Mouse (Mus musculus) liver, embryonic 11.5 days (tissue): ENCODE measurements at regions not wholly inside any gene's neighbourhood (a gene's known extent, or its start where the extent isn't known, plus 50 kb on each side); places are given as distances from the start of the nearest gene placed in this dataset.

Experiments
- ATAC-seq: fragments of 200-750 bp; cut with Nextera tagmentation; replicated peaks from 2 replicates; pipeline ENCODE4 v1.8.0; 2017; ENCODE audit warnings: moderate number of reproducible peaks, mild to moderate bottlenecking, moderate TSS enrichment, moderate library complexity; ENCODE audit not compliant: low FRiP score
- DNase-seq: peaks from one replicate; pipeline ENCODE4 v3.0.0-alpha.2; 2017; ENCODE audit warnings: low spot score
- H3K27ac ChIP-seq: fragments of 300-500 bp; sonication (generic); 2 replicates; pipeline ENCODE4 v1.5.1; 2014; ENCODE audit warnings: mild to moderate bottlenecking, low read depth, low read length, control low read depth
- H3K27me3 ChIP-seq: fragments of 300-500 bp; sonication (generic); replicated peaks from 2 replicates; pipeline ENCODE4 v1.6.1; 2014; ENCODE audit warnings: low read length, mixed read lengths; ENCODE audit not compliant: control insufficient read depth, insufficient read depth
- H3K36me3 ChIP-seq: fragments of 300-500 bp; sonication (generic); 2 replicates; pipeline ENCODE4 v1.6.1; 2014; ENCODE audit warnings: mild to moderate bottlenecking, low read length, moderate library complexity, mixed read lengths; ENCODE audit not compliant: control insufficient read depth, insufficient read depth
- H3K4me1 ChIP-seq: fragments of 300-500 bp; sonication (generic); replicated peaks from 2 replicates; pipeline ENCODE4 v1.6.1; 2014; ENCODE audit warnings: low read length, mixed read lengths; ENCODE audit not compliant: control insufficient read depth, insufficient read depth
- H3K4me2 ChIP-seq: fragments of 300-500 bp; sonication (generic); 2 replicates; pipeline ENCODE4 v1.6.1; 2014; ENCODE audit warnings: mild to moderate bottlenecking, control low read depth, moderate library complexity
- H3K4me3 ChIP-seq: fragments of 300-500 bp; sonication (generic); 2 replicates; pipeline ENCODE4 v1.5.1; 2014; ENCODE audit warnings: low read depth, low read length, control low read depth
- H3K9ac ChIP-seq: fragments of 300-500 bp; sonication (generic); 2 replicates; pipeline ENCODE4 v1.6.1; 2014; ENCODE audit warnings: low read depth, low read length, control low read depth
- H3K9me3 ChIP-seq: fragments of 300-500 bp; sonication (generic); 2 replicates; pipeline ENCODE4 v1.6.1; 2016; ENCODE audit warnings: low read length, inconsistent platforms, mixed read lengths; ENCODE audit not compliant: control insufficient read depth
- WGBS: fragments of 180-500 bp; shearing (Covaris S2); extraction: QIAGEN DNeasy Blood & Tissue Kit; methylation state at CpG from one replicate; pipeline ENCODE4 v1.1.7; 2014; 5-methylcytosine and 5-hydroxymethylcytosine counted together

DNA sequence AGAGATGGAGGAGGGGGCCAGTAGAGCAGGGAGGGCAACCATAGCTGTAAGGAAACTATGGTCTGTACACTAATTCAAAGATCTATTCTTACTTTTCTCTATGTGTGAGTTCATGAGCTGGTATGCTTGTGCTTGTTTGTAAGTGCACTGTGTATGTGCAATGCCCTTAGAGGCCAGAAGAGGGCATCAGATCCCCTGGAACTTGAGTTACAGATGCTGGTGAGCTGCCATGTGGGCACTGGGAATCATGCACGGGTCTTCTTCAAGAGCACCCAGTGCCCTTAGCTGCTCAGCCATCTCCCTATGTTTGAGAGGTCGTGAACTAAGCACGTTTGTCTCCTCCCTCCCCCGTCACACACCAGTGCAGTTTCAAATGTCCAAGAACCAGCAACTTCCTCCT, 68.9 kb downstream of the Tbx3 start:
- Histone ChIP-seq H3K27me3 (0 out of 2 replicates have a peak, but pooled peaks cover 2% of the 10 kb centered on the region), H3K27ac (no peak overlapping the region), H3K4me1 (0 out of 2 replicates have a peak, but pooled peaks cover 2% of the 10 kb centered on the region), H3K4me3 (no peak overlapping the region), H3K36me3 (no peaks in the 10 kb centered on the region), H3K4me2 (no peak overlapping the region), H3K9ac (no peak overlapping the region), H3K9me3 (no peaks in the 10 kb centered on the region)
- WGBS: 57% methylated on average over 4 of the region's 4 CpGs
- ATAC-seq (no peak), DNase-seq (no peak)

DNA sequence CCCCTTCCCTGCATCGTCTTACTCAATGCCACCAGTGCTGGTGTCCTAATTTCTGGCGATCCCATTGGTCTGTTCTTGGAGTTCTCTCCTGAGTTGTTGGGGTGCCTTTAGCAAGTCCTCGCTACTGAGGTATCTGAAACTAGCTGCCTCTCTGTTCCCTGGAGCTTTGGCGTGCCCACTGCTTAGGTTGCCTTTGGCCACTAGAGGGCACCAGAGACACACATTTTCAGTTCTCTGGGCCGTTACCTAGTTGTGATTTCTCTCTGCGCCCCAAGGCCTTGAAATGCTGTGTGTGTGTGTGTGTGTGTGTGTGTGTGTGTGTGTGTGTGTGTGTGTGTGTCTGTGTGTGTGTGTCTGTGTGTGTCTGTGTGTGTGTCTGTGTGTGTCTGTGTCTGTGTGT, 70.6 kb downstream of the Tbx3 start:
- ATAC-seq (no peak), DNase-seq (peak; percentile 50)
- H3K36me3 ChIP-seq: no peaks in the 10 kb centered on the region
- H3K9me3 ChIP-seq: no peaks in the 10 kb centered on the region
- H3K27me3 ChIP-seq: 0 out of 2 replicates have a peak, but pooled peaks cover 6% of the 10 kb centered on the region
- no peak overlapping the region for H3K9ac ChIP-seq
- H3K27ac ChIP-seq: no peak overlapping the region
- WGBS: 7% methylated on average over 6 of the region's 6 CpGs
- H3K4me2 ChIP-seq: peak overlapping the region; percentile 31; the same call in 1 of the 2 replicates
- 0 out of 2 replicates have a peak, but pooled peaks cover 2% of the 10 kb centered on the region for H3K4me1 ChIP-seq
- H3K4me3 ChIP-seq: no peak overlapping the region

DNA sequence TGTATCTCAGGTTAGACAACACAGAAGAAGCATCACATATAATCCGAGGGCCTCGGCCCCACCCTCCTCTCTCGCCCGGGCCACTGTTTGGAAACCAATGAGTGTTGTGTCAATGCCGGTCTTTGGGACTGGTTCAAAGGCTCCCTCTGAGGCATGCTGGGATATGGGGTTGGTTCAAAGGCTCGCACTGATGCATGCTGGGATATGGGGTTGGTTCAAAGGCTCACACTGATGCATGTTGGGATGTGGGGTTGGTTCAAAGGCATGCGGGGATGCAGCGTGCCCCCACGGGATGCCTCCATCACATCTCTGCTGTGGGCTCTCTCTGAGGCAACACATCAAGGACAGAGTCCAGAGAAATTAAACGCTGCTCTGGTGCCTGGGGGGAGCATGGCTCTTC, 73.3 kb downstream of the Tbx3 start:
- Histone ChIP-seq H3K36me3 (no peaks in the 10 kb centered on the region), H3K9me3 (no peaks in the 10 kb centered on the region), H3K4me1 (0 out of 2 replicates have a peak, but pooled peaks cover 2% of the 10 kb centered on the region), H3K27me3 (peaks cover 19% of the 10 kb centered on the region), H3K9ac (no peak overlapping the region), H3K4me2 (no peak overlapping the region), H3K4me3 (no peak overlapping the region), H3K27ac (no peak overlapping the region)
- 78% methylated on average over 10 of the region's 10 CpGs for WGBS
- ATAC-seq (no peak), DNase-seq (no peak)

DNA sequence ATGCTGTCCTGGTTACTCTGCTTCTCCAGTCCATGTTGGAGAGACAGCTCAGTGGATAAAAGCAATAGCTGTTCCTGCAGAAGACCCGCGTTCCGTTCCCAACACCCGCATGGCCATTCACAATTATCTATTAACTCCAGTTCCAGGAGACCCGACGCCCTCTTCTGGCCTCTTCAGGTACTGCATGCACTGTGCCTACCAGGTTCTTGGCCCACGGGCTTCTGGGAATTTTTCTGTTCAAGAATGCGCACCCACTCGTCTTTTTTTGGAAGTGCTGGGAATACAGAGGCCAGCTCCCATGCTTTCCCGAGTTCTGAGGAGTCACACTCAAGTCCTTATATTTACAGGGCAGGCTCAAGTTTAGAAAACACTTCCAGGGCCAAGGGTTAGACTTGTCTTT, 76.6 kb downstream of the Tbx3 start:
- Histone ChIP-seq H3K9me3 (no peaks in the 10 kb centered on the region), H3K27me3 (peaks cover 33% of the 10 kb centered on the region), H3K4me1 (0 out of 2 replicates have a peak, but pooled peaks cover 2% of the 10 kb centered on the region), H3K4me2 (no peak overlapping the region), H3K4me3 (no peak overlapping the region), H3K27ac (no peak overlapping the region), H3K36me3 (no peaks in the 10 kb centered on the region), H3K9ac (no peak overlapping the region)
- 73% methylated on average over 10 of the region's 10 CpGs for WGBS
- no peak for ATAC-seq
- no peak for DNase-seq

DNA sequence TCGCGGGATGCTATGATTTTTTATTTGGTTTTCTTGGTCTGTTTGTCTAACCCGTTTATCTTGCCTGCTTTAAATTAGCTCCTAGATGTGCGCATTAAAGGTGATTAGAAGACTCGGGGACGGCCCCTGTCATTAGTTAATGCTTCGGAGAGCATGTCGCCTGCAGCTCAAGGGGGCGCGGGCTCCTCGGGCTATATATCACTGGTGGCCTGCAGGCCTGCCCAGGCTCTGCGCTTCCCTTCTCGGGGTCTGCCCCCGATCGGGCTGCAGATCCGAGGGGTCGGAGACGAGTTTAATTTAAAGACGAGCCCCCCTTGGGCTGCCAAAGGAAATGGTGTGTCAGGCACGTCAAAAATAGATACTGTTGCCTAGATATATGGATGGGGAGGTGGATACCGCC, 78.2 kb downstream of the Tbx3 start:
- Histone ChIP-seq H3K9ac (no peak overlapping the region), H3K4me1 (no peaks in the 10 kb centered on the region), H3K9me3 (no peaks in the 10 kb centered on the region), H3K4me2 (peak overlapping the region; percentile 34), H3K4me3 (no peak overlapping the region), H3K36me3 (no peaks in the 10 kb centered on the region), H3K27ac (no peak overlapping the region), H3K27me3 (peaks cover 31% of the 10 kb centered on the region)
- no peak for DNase-seq
- WGBS: 4% methylated on average over 21 of the region's 21 CpGs
- no peak for ATAC-seq

DNA sequence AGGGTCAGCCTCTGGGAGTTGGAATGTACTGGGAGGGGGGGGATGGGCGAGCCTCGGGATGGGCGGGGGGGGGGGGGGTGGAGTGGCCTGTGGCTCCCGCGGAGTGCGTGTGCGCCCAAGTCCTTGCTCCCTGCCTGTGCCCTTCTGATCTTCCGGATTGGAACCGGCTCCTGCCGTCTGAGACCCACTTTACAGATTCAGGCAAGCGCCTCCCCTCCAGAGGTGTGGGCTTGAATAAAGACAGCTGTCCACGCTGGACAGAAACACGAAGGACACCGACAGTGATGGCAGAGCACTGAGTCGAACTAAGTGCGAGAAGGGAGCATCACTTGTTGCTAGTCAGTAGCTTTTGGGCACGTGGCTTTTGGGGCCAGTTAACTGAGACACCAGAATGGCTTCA, 78.7 kb downstream of the Tbx3 start:
- H3K27ac ChIP-seq: no peak overlapping the region
- WGBS: 13% methylated on average over 16 of the region's 17 CpGs
- no peak overlapping the region; the same call in 1 of the 2 replicates for H3K4me2 ChIP-seq
- ATAC-seq: no peak
- no peaks in the 10 kb centered on the region for H3K36me3 ChIP-seq
- H3K4me1 ChIP-seq: no peaks in the 10 kb centered on the region
- no peak for DNase-seq
- H3K9me3 ChIP-seq: no peaks in the 10 kb centered on the region
- no peak overlapping the region for H3K9ac ChIP-seq
- no peak overlapping the region for H3K4me3 ChIP-seq
- H3K27me3 ChIP-seq: peaks cover 31% of the 10 kb centered on the region

DNA sequence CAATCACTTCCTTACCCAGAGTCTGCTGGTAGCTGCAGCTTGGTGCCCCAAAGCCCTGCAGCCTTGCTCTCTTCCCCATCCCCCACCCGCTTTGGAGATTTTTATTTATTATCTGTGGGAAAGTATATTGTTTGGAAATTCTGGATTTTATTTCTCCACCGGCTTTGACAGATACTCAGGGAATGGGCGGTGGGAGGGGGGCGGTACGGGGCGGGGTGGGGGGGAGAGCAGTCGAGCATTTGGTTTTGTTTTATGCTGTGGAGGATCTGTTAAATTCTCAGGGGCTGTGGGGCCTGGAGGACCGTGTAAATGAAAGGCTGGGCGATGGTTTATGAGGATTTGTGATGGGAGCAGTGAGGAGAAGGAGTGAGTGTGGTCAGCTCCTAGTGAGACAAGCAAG, 76.7 kb upstream of the Tbx5 start:
- Histone ChIP-seq H3K27ac (no peak overlapping the region), H3K36me3 (no peaks in the 10 kb centered on the region), H3K4me1 (no peaks in the 10 kb centered on the region), H3K9ac (no peak overlapping the region), H3K4me2 (no peak overlapping the region), H3K27me3 (peaks cover 2% of the 10 kb centered on the region; the same call in 1 of the 2 replicates), H3K9me3 (no peaks in the 10 kb centered on the region), H3K4me3 (no peak overlapping the region)
- ATAC-seq (no peak), DNase-seq (no peak)
- 57% methylated on average over 9 of the region's 9 CpGs for WGBS

DNA sequence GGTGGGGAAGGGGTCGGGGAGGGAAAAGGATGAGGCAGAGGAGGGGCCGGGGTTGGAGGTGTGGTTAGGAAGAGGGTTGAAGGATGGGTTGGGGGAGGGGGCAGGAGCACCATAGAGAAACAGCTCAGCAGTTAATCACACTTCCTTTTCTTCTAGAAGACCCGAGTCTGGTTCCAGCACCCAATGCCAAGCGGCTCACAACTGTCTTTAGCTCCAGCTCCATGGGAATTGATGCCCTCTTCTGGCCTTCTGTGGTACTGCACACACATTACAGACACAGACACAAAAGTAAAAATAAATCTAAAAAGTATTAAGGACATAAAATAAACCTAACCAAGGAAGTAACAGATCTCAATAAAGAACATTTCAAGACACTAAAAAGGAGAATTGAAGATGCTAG, 73.6 kb upstream of the Tbx5 start:
- 67% methylated on average over 4 of the region's 4 CpGs for WGBS
- no peaks in the 10 kb centered on the region for H3K36me3 ChIP-seq

DNA sequence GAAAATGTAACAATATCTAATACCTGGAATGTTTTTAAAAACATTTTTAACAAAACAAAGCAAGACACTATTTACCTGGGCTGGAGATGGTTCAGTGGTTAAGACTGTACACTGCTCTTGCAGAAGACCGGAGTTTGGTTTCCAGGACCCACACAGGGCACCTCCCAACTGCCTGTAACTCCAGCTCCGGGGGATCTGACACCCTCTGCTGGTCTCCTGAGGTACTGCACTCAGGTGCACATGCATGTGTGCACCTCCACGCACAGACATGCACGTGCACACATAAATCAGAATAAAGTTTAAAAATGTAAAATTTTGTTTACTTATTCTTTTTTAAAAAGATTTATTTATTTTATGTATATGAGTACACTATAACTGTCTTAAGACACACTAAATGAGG, 70.4 kb upstream of the Tbx5 start:
- Histone ChIP-seq H3K36me3 (no peaks in the 10 kb centered on the region), H3K9ac (no peak overlapping the region), H3K27me3 (no peaks in the 10 kb centered on the region; the same call in 1 of the 2 replicates), H3K9me3 (no peaks in the 10 kb centered on the region), H3K4me2 (no peak overlapping the region), H3K4me3 (no peak overlapping the region), H3K27ac (no peak overlapping the region), H3K4me1 (no peaks in the 10 kb centered on the region)
- no peak for ATAC-seq
- WGBS: 75% methylated on average over 4 of the region's 4 CpGs
- DNase-seq: no peak

More for the DNA sequence above, 73.6 kb upstream of the Tbx5 start:
- H3K27me3 ChIP-seq: no peaks in the 10 kb centered on the region
- H3K4me1 ChIP-seq: no peaks in the 10 kb centered on the region
- H3K4me2 ChIP-seq: no peak overlapping the region
- DNase-seq (no peak), ATAC-seq (no peak)
- no peak overlapping the region for H3K27ac ChIP-seq
- H3K9ac ChIP-seq: no peak overlapping the region
- no peaks in the 10 kb centered on the region for H3K9me3 ChIP-seq
- H3K4me3 ChIP-seq: no peak overlapping the region
